8 mouse cellular contexts compared by ENCODE assay signal in the genomic region with DNA sequence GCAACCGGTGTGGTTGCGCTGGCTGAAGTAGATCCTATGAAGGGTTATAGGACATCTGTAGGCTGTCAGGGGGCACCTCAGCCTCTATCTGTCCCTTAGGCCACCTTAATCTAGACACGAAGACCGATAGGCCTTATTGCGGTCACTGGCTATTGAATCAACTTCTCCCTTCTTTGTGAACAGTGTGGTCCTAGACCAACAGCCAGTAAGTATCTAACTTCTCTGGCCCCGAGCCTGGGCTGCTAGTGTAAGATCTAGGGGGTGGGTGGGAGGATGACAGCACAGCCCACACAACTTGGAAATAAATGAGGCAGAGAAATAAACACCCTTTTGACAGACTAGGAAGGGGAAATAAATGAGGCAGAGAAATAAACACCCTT. TPM values are rescaled to one million over a fixed set of nuclear protein-coding genes. Genes with fewer than 3 reads are reported as not detected.
DNase-seq lines count a peak whose midpoint lies in the region; ATAC-seq and TF ChIP-seq lines count a peak whose summit lies in the region.

No protein-coding gene starts in this region.

- peaks cover 35% of the 10 kb centered on the region for H3K36me3 ChIP-seq in kidney, embryonic 15.5 days
- H3K36me3 ChIP-seq in hindbrain, embryonic 13.5 days = peaks cover 47% of the 10 kb centered on the region

- no peaks in the 10 kb centered on the region for H3K27me3 ChIP-seq in kidney, embryonic 15.5 days
- no peaks in the 10 kb centered on the region for H3K27me3 ChIP-seq in hindbrain, embryonic 13.5 days

- peaks cover 27% of the 10 kb centered on the region for H3K4me1 ChIP-seq in kidney, embryonic 15.5 days
- peaks cover 16% of the 10 kb centered on the region for H3K4me1 ChIP-seq in bone marrow macrophage, adult 2 months (ENCODE audit: control insufficient read depth, insufficient read depth, low read length)
- H3K4me1 ChIP-seq in hindbrain, embryonic 13.5 days (replicated peaks) = peaks cover 51% of the 10 kb centered on the region

- no peak for TF ChIP-seq CTCF in bone marrow macrophage, adult 2 months (IDR thresholded peaks at IDR 0.05; ENCODE audit: low read depth, low read length)

- H3K27ac ChIP-seq in kidney, embryonic 15.5 days = peak overlapping the region; percentile 88
- peak overlapping the region; percentile 43 for H3K27ac ChIP-seq in bone marrow macrophage, adult 2 months (ENCODE audit: insufficient read depth, low read depth, low read length)
- H3K27ac ChIP-seq in hindbrain, embryonic 13.5 days = peak overlapping the region; percentile 93

- DNase-seq in kidney, postnatal 14 days = no peak
- DNase-seq in lung, postnatal 10 days = peak; percentile 68
- DNase-seq in retina, embryonic 14.5 days (ENCODE audit: low spot score) = no peak
- DNase-seq in cerebellum, postnatal 4 days (ENCODE audit: low spot score in 2 of 2) = no peak
- DNase-seq in thymus, postnatal 10 days (ENCODE audit: low spot score in 2 of 2) = no peak

- TF ChIP-seq POLR2A in bone marrow macrophage, adult 2 months (IDR thresholded peaks at IDR 0.05; ENCODE audit: borderline replicate concordance, low read depth, low read length) = no peak

- H3K9me3 ChIP-seq in kidney, embryonic 15.5 days (replicated peaks) = no peaks in the 10 kb centered on the region
- H3K9me3 ChIP-seq in hindbrain, embryonic 13.5 days = no peaks in the 10 kb centered on the region

- 1% methylated on average over 6 of the region's 6 CpGs for WGBS in kidney, embryonic 15.5 days
- WGBS in hindbrain, embryonic 13.5 days = 5% methylated on average over 6 of the region's 6 CpGs

- H3K4me3 ChIP-seq in kidney, embryonic 15.5 days (replicated peaks) = peak overlapping the region; percentile 94
- H3K4me3 ChIP-seq in bone marrow macrophage, adult 2 months (ENCODE audit: insufficient read depth, low read length) = peak overlapping the region; percentile 82
- peak overlapping the region; percentile 96 for H3K4me3 ChIP-seq in hindbrain, embryonic 13.5 days

- peak overlapping the region; percentile 96 for H3K9ac ChIP-seq in kidney, embryonic 15.5 days
- H3K9ac ChIP-seq in hindbrain, embryonic 13.5 days = peak overlapping the region; percentile 97

- peak overlapping the region; percentile 79 for H3K4me2 ChIP-seq in kidney, embryonic 15.5 days
- peak overlapping the region; percentile 85 for H3K4me2 ChIP-seq in hindbrain, embryonic 13.5 days

- peak; percentile 51 for ATAC-seq in kidney, embryonic 15.5 days (replicated peaks; ENCODE audit: low FRiP score)
- ATAC-seq in hindbrain, embryonic 13.5 days (ENCODE audit: low FRiP score) = peak; percentile 37; the same call in 1 of the 2 replicates

RNA-seq across cellular contexts. Expression of a gene that starts 0.4 kb away (rescaled TPM):
- polyA plus RNA-seq in kidney, embryonic 15.5 days (2015; fragmentation: Nextera tagmentation; extraction: Ambion mirVana) = 43.1 and 51.6 TPM in 2 replicates
- polyA plus RNA-seq in bone marrow macrophage, adult 2 months (2012; ENCODE audit: insufficient read depth, insufficient read length, missing spikeins) = 18.6 and 23.0 TPM in 2 replicates
- polyA plus RNA-seq in hindbrain, embryonic 13.5 days (2015; fragmentation: Nextera tagmentation; extraction: Ambion mirVana) = 68.0 and 74.1 TPM in 2 replicates

RNA-seq across cellular contexts. Expression of a gene that starts 1.4 kb away (rescaled TPM):
- 67.4 and 69.5 TPM in 2 replicates for polyA plus RNA-seq in kidney, embryonic 15.5 days (2015; fragmentation: Nextera tagmentation; extraction: Ambion mirVana)
- 38.1 and 45.7 TPM in 2 replicates for polyA plus RNA-seq in bone marrow macrophage, adult 2 months (2012; ENCODE audit: insufficient read depth, insufficient read length, missing spikeins)
- polyA plus RNA-seq in hindbrain, embryonic 13.5 days (2015; fragmentation: Nextera tagmentation; extraction: Ambion mirVana) = 63.7 and 67.7 TPM in 2 replicates

RNA-seq across cellular contexts. Expression of a gene that starts 6.0 kb away (rescaled TPM):
- 24.6 and 26.3 TPM in 2 replicates for polyA plus RNA-seq in kidney, embryonic 15.5 days (2015; fragmentation: Nextera tagmentation; extraction: Ambion mirVana)
- polyA plus RNA-seq in bone marrow macrophage, adult 2 months (2012; ENCODE audit: insufficient read depth, insufficient read length, missing spikeins) = 5.0 and 5.3 TPM in 2 replicates
- 169 and 175 TPM in 2 replicates for polyA plus RNA-seq in hindbrain, embryonic 13.5 days (2015; fragmentation: Nextera tagmentation; extraction: Ambion mirVana)

RNA-seq across cellular contexts. Expression of a gene that starts 8.3 kb away (rescaled TPM):
- 50.7 and 59.0 TPM in 2 replicates for polyA plus RNA-seq in kidney, embryonic 15.5 days (2015; fragmentation: Nextera tagmentation; extraction: Ambion mirVana)
- 108 and 113 TPM in 2 replicates for polyA plus RNA-seq in bone marrow macrophage, adult 2 months (2012; ENCODE audit: insufficient read depth, insufficient read length, missing spikeins)
- 61.3 and 67.1 TPM in 2 replicates for polyA plus RNA-seq in hindbrain, embryonic 13.5 days (2015; fragmentation: Nextera tagmentation; extraction: Ambion mirVana)

Comparison
In these comparisons a context has a peak if more than half of its experiments do, and no peak if none do; other contexts are left out.
1. H3K27ac ChIP-seq: peak in every context shown above with its lines; median percentile 93 in hindbrain, embryonic 13.5 days; 88 in kidney, embryonic 15.5 days; 43 in bone marrow macrophage, adult 2 months.